Mouse (Mus musculus) kidney, postnatal 0 days (tissue): ENCODE measurements around the gene Tmem50a. TPM values are rescaled to one million over a fixed set of nuclear protein-coding genes. Genes with fewer than 3 reads are reported as not detected.

Experiments used
- ATAC-seq: fragments of 200-750 bp; cut with Nextera tagmentation; replicated peaks from 2 replicates; pipeline ENCODE4 v1.8.0; 2017; ENCODE audit warnings: low read depth, moderate number of reproducible peaks, moderate TSS enrichment, moderate library complexity; ENCODE audit not compliant: low FRiP score
- DNase-seq: peaks from one replicate; pipeline ENCODE4 v3.0.0-alpha.2; 2016; ENCODE audit warnings: low spot score
- H3K27ac ChIP-seq: fragments of 300-500 bp; sonication (generic); 2 replicates; pipeline ENCODE4 v1.5.1; 2014; ENCODE audit warnings: mild to moderate bottlenecking
- H3K27me3 ChIP-seq: fragments of 300-500 bp; sonication (generic); 2 replicates; pipeline ENCODE4 v1.6.1; 2014; ENCODE audit warnings: low read length, mixed read lengths; ENCODE audit not compliant: insufficient read depth
- H3K36me3 ChIP-seq: fragments of 300-500 bp; sonication (generic); 2 replicates; pipeline ENCODE4 v1.6.1; 2014; ENCODE audit warnings: low read length, mixed read lengths; ENCODE audit not compliant: insufficient read depth
- H3K4me1 ChIP-seq: fragments of 300-500 bp; sonication (generic); replicated peaks from 2 replicates; pipeline ENCODE4 v1.6.1; 2014; ENCODE audit warnings: antibody characterized with exemption, low read length, mixed read lengths; ENCODE audit not compliant: insufficient read depth
- H3K4me2 ChIP-seq: fragments of 300-500 bp; sonication (generic); 2 replicates; pipeline ENCODE4 v1.6.1; 2014; ENCODE audit warnings: mild to moderate bottlenecking, low read length, moderate library complexity, mixed read lengths
- H3K4me3 ChIP-seq: fragments of 300-500 bp; sonication (generic); replicated peaks from 2 replicates; pipeline ENCODE4 v1.5.1; 2014; ENCODE audit warnings: low read depth, low read length
- H3K9ac ChIP-seq: fragments of 300-500 bp; sonication (generic); 2 replicates; pipeline ENCODE4 v1.6.1; 2014; ENCODE audit warnings: low read depth, low read length
- H3K9me3 ChIP-seq: fragments of 300-500 bp; sonication (generic); replicated peaks from 2 replicates; pipeline ENCODE4 v1.6.1; 2016; ENCODE audit warnings: low read length, inconsistent platforms, mixed read lengths
- CTCF ChIP-seq: IDR thresholded peaks from 2 replicates; pipeline ENCODE4 v1.5.1; 2016; ENCODE audit warnings: antibody characterized with exemption, low read depth, mild to moderate bottlenecking, moderate library complexity
- WGBS: fragments of 180-500 bp; shearing (Covaris S2); extraction: QIAGEN DNeasy Blood & Tissue Kit; methylation state at CpG from one replicate; pipeline ENCODE4 v1.1.7; 2014; 5-methylcytosine and 5-hydroxymethylcytosine counted together
- polyA plus RNA-seq: library from polyadenylated mRNA; unstranded; fragments of >200 nt; fragmentation: Nextera tagmentation; extraction: Ambion mirVana; gene quantifications from 2 replicates; pipeline ENCODE4 v1.2.1, GENCODE M21; 2015

The Tmem50a gene
- polyA plus RNA-seq = 169 and 188 TPM in 2 replicates

DNA sequence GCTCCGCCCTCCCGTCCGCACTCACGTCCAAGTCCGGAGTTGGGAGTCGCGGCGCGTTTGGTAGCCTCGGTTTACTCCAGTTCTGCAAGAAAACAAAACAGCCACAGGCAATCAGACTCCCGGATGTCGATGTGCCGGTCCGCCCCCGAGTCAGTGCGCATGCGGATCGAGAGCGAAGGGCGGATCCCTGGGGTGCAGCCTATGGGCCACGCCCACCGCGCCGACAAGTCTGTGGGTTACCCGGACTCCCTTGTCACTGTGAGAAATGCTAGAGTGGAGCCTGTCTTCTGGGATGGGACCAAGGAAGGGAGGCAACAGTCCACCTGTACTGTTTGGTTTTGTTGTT is at the start of gene Tmem50a:
Gene Tmem50a, minus strand, starts transcription at position 161 of the 346 bp plus-strand sequence.
- TF ChIP-seq CTCF = no peak
- WGBS = 1% methylated on average over 25 of the region's 25 CpGs
- no peaks in the 10 kb centered on the region for H3K9me3 ChIP-seq
- DNase-seq (peak; percentile 96), ATAC-seq (peak; percentile 88)
- H3K27ac ChIP-seq = peak within 1 kb of the TSS; percentile 93
- no peaks in the 10 kb centered on the region for H3K27me3 ChIP-seq
- H3K9ac ChIP-seq = peak within 1 kb of the TSS; percentile 82
- H3K4me3 ChIP-seq = peak within 1 kb of the TSS; percentile 77
- H3K4me1 ChIP-seq = no peaks in the 10 kb centered on the region
- H3K4me2 ChIP-seq = peak within 1 kb of the TSS; percentile 63
- 0 out of 2 replicates have a peak, but pooled peaks cover 2% of the 10 kb centered on the region for H3K36me3 ChIP-seq

DNA sequence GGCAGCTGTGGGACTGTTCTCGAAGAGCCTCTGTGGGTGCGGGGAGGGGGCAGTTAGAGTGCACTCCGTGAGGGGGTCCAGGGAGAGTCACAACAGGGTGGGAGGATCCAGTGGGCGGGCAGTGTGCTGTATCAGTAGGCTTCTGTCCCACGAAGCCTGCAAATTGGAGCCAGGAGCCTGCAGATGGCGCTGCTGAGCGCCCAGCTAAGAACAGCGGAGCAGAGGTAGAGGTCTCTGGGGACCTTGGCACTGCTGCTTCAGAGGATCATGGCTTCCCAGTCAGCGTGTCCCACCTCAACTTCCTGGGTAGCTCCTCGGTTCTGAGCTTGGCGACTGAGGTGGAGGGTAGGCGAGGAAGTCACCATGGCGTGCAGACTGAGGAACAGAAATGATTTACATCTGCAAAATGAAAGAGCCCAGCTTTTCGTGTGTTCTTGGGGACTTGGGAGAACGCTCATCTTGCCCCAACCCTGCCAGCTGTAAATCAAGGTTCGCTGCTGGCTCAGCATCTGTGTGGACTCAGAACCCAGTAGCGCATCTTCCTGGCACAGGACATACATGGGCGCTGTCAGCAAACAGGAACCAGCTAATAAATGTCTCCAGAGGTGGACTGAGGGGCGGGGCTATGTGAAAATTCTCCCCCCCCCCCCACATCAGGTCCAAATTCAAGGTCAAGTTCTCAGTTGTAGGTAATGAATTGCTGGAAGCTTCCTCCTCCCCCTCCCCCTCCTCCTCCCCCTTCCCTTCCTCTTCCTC is 48.4 kb upstream of the Tmem50a start:
- WGBS = 21% methylated on average over 19 of the region's 19 CpGs

DNA sequence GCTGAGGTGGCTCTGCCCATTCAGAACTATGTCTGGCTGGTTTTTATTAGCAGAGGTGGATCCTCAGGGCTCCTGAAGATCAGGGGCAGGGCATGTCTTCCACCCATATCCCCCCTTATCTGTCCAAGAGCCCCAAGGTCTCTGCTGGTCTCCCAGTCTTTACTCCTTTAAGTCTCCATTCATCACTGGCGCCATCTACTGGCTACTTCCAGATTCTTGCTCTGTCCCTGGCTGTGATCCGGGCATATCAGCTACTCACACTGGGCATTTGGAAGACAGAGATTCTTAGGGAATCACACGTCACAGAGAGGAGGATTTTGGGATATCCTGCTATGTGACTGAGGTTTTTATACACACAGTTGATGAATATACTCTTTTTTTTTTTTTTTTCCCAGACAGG is 41.5 kb upstream of the Tmem50a start:
- no peak overlapping the region for H3K27ac ChIP-seq

More for the DNA sequence above, 48.4 kb upstream of the Tmem50a start:
- no peak; the same call in 1 of the 2 replicates for ATAC-seq
- TF ChIP-seq CTCF = peak; percentile 75
- DNase-seq = peak; percentile 77
- Histone ChIP-seq H3K9ac (no peak overlapping the region), H3K36me3 (no peaks in the 10 kb centered on the region), H3K9me3 (no peaks in the 10 kb centered on the region), H3K27ac (no peak overlapping the region), H3K27me3 (no peaks in the 10 kb centered on the region), H3K4me3 (no peak overlapping the region; the same call in 1 of the 2 replicates), H3K4me2 (peak overlapping the region; percentile 46), H3K4me1 (no peaks in the 10 kb centered on the region)

DNA sequence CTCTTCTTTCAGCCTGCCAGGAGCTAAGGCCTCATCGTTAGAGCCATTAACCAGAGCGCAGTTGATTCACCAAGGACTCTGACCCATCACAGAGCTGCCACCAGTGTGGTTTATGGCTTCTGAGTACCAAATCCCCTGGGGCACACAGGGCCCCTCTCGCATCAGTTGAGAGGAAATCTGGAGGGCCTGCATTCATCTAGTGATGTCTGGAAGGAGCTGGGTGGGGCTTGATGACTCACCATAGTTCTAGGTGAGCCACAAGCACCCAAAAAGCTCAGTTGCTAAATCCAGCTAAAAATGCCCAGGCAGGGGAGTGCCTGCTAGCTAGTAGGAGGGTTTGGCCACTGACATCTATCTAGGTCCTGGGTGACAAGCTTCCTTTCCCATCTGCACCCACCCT is 41.0 kb upstream of the Tmem50a start:
- TF ChIP-seq CTCF = no peak
- ATAC-seq = no peak
- Histone ChIP-seq H3K9me3 (no peaks in the 10 kb centered on the region), H3K4me3 (no peak overlapping the region), H3K4me1 (no peaks in the 10 kb centered on the region), H3K36me3 (no peaks in the 10 kb centered on the region), H3K27me3 (no peaks in the 10 kb centered on the region), H3K9ac (no peak overlapping the region), H3K27ac (no peak overlapping the region), H3K4me2 (no peak overlapping the region)
- 54% methylated on average over 3 of the region's 3 CpGs for WGBS
- no peak for DNase-seq

More for the DNA sequence above, 41.5 kb upstream of the Tmem50a start:
- DNase-seq (peak; percentile 78), ATAC-seq (no peak)
- Histone ChIP-seq H3K9ac (no peak overlapping the region), H3K4me3 (no peak overlapping the region), H3K36me3 (no peaks in the 10 kb centered on the region), H3K4me1 (no peaks in the 10 kb centered on the region), H3K27me3 (no peaks in the 10 kb centered on the region), H3K4me2 (no peak overlapping the region), H3K9me3 (no peaks in the 10 kb centered on the region)
- WGBS = 19% methylated on average over 3 of the region's 3 CpGs
- peak; percentile 75 for TF ChIP-seq CTCF

DNA sequence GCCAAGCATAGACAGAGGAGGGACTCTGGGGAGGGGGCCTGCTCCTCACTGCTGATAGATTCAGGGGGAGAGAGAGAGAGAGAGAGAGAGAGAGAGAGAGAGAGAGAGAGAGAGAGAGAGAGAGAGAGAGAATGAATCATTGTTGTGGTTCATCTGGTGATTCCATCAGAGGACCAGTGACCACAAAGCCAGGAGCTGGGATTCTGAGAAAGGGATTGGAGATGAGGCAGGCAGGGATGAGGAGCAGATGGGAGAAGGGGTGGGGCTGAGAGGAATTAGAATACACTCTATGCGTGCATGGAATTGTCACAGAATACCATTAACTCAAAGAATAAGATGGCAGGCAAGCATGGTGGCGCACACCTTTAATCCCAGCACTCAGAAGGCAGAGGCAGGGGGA is 40.4 kb upstream of the Tmem50a start:
- Histone ChIP-seq H3K4me1 (no peaks in the 10 kb centered on the region), H3K9me3 (no peaks in the 10 kb centered on the region), H3K4me2 (no peak overlapping the region), H3K27ac (no peak overlapping the region), H3K27me3 (no peaks in the 10 kb centered on the region), H3K36me3 (no peaks in the 10 kb centered on the region), H3K4me3 (no peak overlapping the region), H3K9ac (no peak overlapping the region)
- no peak for TF ChIP-seq CTCF
- DNase-seq (no peak), ATAC-seq (no peak)
- 93% methylated on average over 2 of the region's 2 CpGs for WGBS

DNA sequence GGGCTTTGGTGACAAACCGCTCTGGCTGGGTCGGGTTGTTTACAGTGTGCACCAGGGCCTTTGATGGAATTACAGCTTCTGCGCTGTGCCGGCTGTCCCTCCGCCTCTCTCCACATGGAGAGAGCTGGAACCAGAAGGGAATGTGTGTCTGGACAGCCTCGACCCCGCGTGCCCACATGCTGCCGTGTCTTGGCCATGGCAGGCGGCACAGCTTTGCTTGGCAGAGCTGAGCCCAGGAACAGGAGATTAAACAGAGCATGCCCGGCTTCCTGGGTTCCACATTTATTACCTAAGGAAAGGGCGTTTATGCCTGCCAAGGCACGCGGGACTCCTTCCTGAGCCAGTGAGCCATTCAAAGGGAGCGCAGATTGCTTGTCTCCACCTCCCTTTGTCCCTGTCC is 39.6 kb upstream of the Tmem50a start:
- 6% methylated on average over 15 of the region's 15 CpGs for WGBS
- H3K4me2 ChIP-seq = no peak overlapping the region
- no peak overlapping the region for H3K4me3 ChIP-seq

More for the DNA sequence above, 39.6 kb upstream of the Tmem50a start:
- Histone ChIP-seq H3K36me3 (no peaks in the 10 kb centered on the region), H3K27ac (no peak overlapping the region), H3K4me1 (no peaks in the 10 kb centered on the region), H3K9ac (no peak overlapping the region), H3K9me3 (no peaks in the 10 kb centered on the region), H3K27me3 (no peaks in the 10 kb centered on the region)
- DNase-seq (peak; percentile 50), ATAC-seq (no peak)
- no peak for TF ChIP-seq CTCF
